Mouse (Mus musculus) brain, embryonic 14.5 days (tissue): ENCODE results near the gene Mgme1.

ENCODE experiments used
- CTCF ChIP-seq: fragments of 200-500 bp; IDR thresholded peaks from 2 replicates; pipeline ENCODE4 v1.5.1; 2012; ENCODE audit warnings: inconsistent platforms, mild to moderate bottlenecking, moderate library complexity, borderline replicate concordance; ENCODE audit not compliant: insufficient read depth, insufficient read length; ENCODE audit errors: extremely low read depth
- POLR2A ChIP-seq: fragments of 200-500 bp; IDR thresholded peaks from 2 replicates; pipeline ENCODE4 v1.6.1; 2012; ENCODE audit warnings: mild to moderate bottlenecking, inconsistent platforms, borderline replicate concordance; ENCODE audit not compliant: poor library complexity, insufficient read depth, insufficient read length, severe bottlenecking; ENCODE audit errors: extremely low read depth

DNA sequence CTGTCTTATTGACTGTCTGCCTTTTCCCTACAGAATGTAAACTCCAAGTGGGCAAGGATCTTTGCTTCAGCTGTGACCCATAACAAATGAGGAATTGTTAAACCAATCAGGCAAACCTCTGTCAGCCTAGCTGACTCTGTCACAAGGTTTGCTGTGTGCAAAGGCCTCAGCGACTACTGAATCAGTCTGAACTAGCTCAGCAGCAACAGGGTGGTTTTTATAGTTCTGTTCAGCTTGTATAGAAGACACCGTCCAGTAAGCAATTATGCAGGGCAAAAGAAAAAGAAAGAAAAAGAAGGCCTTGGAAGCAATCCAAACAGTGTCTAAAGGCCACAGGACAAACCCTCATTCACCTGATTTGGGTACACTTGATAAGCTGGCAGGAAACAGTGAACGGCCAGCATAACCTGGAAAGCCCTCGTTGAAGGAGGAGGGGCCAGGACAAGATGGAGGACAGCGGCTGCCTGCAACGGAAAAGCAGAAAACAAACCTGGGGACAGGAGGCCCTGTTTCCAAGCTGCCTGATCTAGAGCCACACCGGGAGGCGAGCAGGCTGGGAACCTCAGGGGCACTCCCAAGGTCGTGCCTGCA is 24.8 kb downstream of the Mgme1 start:
- TF ChIP-seq CTCF (no peak), POLR2A (no peak)
